Mouse (Mus musculus): ENCODE measurements around the gene AC124502.3.

GRCm38 (mm10) chr19:5050047-5050905 is 11.6 kb downstream of the AC124502.3 start, which contains the start of gene Rin1:
- TF ChIP-seq CTCF (IDR thresholded peaks at IDR 0.05; ENCODE audit: low read depth) = peak; percentile 56
- no peak for TF ChIP-seq EP300 (IDR thresholded peaks at IDR 0.05; ENCODE audit: low read depth)

Data from liver, embryonic 14.5 days (tissue).